Mouse (Mus musculus): ENCODE data around the gene Neto2.

- no peak for TF ChIP-seq POLR2A (IDR thresholded peaks at IDR 0.05; ENCODE audit: control insufficient read depth, low read depth, low read length)
- TF ChIP-seq CTCF (IDR thresholded peaks at IDR 0.05; ENCODE audit: control insufficient read depth, insufficient read depth, insufficient replicate concordance, low read depth, low read length), result no peak
Observed at GRCm38 (mm10) chr8:85623246-85623645, 77.5 kb downstream of the Neto2 start.
